Mouse (Mus musculus): ENCODE measurements at regions not wholly inside any gene's neighbourhood (a gene's known extent, or its start where the extent isn't known, plus 50 kb on each side); places are given as distances from the start of the nearest gene placed in this dataset.
A peak's percentile ranks its signal among the peaks of the same experiment; 100 is the strongest.

- DNase-seq (ENCODE audit: low spot score) = no peak
Measured at GRCm38 (mm10) chr2:47053689-47054088, 1760.2 kb upstream of the Acvr2a start.

GRCm38 (mm10) chr2:47074191-47074590, 1739.7 kb upstream of the Acvr2a start:
- DNase-seq (ENCODE audit: low spot score) = no peak

DNA sequence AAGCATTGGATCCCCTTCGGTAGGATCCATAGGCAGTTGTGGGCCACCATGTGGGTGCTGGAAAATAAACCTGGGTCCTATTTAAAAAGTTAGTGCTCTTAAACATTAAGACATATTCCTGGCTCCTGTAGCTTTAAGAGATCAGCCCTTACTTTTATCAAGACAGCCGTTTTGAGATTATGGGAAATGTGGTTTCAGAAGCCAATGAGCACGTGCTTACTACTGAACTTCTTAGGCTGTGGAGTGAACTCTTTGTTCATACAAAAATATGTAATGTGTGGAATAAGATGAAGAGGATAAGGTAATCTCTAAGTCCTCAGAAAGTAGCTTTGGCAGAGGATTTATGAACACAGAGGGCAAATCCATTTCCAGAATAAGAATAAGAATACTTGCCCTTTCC, 1738.7 kb upstream of the Acvr2a start:
- no peak for DNase-seq (ENCODE audit: low spot score)

DNA sequence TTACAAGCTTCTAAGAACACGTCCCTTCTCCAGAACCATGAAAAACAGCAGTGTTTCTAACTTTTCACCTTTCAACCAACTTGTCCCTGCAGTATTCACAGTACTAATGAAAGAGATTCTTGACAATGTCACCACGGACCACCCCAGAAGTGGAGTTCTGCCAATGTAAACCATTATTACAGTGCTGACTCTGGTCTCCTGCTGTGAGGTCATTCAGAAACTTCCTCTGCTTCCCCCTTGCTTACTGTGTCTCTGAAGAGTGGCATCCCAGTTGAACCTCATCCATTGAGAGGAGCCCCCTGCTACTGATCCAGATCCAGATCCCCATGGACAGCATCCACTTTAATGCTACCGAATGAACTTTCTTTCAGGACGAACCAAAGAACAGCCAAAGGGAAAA, 1725.3 kb upstream of the Acvr2a start:
- DNase-seq (ENCODE audit: low spot score) = peak; percentile 2

- no peak for DNase-seq (ENCODE audit: low spot score)
Measured at GRCm38 (mm10) chr2:47095993-47096392, 1717.9 kb upstream of the Acvr2a start.

GRCm38 (mm10) chr2:47139435-47139834, 1674.5 kb upstream of the Acvr2a start:
- no peak for DNase-seq (ENCODE audit: low spot score)

DNA sequence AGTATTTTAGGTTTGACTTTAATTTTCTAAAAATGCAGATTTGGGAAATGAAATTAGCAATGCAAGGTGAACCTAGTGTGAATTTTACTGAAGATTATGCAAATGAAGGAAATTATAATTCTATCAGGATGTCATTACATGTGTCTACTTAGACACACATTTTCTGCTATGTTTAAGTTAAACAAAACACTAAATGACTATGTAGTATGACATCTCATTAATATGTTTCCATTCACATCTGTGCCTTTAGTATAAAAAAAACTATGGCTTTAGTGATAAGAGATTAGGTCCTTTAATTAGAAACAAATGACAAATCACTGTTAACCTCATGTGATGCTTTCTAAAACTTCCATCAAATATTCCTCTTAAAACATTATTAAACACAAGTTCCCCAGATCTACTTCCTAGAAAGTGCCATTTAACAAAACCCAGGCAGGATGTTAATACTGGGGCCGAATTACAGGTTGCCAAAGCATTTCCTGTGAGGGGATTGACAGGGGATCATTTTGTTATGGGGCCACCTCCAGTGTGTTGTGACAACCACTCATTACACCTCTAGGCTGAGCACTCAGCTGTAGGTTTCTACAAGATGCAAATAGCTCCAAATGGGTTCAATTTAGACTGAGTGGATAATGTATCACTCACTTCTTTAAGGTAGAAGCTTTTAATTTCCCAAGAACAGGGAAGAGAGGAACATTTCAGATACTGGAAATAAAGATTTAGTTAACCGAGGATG, 1629.7 kb upstream of the Acvr2a start:
- DNase-seq (ENCODE audit: low spot score) = no peak

Data from layer of hippocampus, adult 11-12 months (tissue).